Mouse (Mus musculus) ES-Bruce4 (cell line): ENCODE measurements around the gene Slc2a13.

Experiments used
- CTCF ChIP-seq: IDR thresholded peaks from one replicate; pipeline ENCODE4 v1.8.1; 2011; ENCODE audit warnings: low read depth, low read length
- POLR2A ChIP-seq: IDR thresholded peaks from one replicate; pipeline ENCODE4 v1.8.1; 2011; ENCODE audit warnings: low read length; ENCODE audit not compliant: insufficient read depth

DNA sequence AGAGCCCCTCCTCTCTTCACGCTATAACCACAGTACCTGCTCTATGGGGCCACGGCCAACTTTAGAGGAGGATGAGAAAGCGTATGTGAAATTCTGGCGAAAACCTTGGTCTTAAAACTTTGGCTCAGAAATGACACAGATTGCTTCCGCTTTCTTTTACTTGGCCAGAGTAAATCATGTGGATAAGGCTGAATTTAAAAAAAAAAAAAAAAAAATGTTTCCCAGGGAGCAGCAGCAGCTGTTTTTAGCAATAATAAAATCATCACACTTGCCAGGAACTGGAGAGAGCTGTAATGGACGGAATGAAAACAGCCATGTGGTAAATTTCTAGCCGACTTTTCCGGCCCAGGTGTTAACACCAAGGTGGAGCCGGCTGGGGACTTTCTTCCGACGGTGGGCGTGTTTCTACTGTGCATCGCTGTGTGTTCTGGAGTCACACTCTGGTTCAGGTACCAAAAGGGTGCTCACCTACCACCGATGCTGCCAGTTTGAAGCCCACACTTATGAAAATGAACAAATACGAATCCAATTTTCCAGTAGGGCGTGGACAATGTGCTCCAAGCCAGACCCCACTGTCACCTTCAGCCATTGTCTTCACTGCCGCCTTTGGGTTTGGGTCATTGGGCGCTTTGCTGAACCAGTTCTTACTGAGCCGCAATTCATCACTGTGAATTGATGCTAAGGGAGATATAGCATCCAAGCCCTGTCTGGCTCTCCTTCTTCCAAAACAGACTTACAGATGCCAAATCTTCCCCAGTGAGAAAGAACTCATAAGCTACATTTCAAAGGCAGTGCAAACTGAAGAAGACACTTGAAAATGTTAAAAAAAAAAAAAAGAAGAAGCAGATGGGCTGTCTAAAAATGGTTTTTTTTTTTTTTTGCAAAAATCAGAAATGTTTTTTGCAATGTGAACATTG is 258.4 kb downstream of the Slc2a13 start:
- no peak for TF ChIP-seq POLR2A
- no peak for TF ChIP-seq CTCF
